9 mouse cellular contexts compared by ENCODE assay signal in genomic region chr7:48959316-48959661, GRCm38 (mm10). TPM values are rescaled to one million over a fixed set of nuclear protein-coding genes. Genes with fewer than 3 reads are reported as not detected.
A peak's percentile ranks its signal among the peaks of the same experiment; 100 is the strongest.
DNase-seq lines count a peak whose midpoint lies in the region; ATAC-seq and TF ChIP-seq lines count a peak whose summit lies in the region.
"Had no signal": no experiment of that assay in that cellular context is flagged by ENCODE, and none has a peak within 500 bp of the region (broad histone marks: within the 10 kb centered on the region; RNA-seq: fewer than 3 reads in every experiment).

No protein-coding gene starts in this region.

- no peak overlapping the region for H3K27ac ChIP-seq in heart, embryonic 16.5 days (ENCODE audit: low read length)
- peak overlapping the region; percentile 17; the same call in 1 of the 2 replicates for H3K27ac ChIP-seq in forebrain, embryonic 16.5 days (ENCODE audit: low read length)
- H3K27ac ChIP-seq in midbrain, embryonic 11.5 days (ENCODE audit: low read depth, low read length): peak overlapping the region; percentile 35; the same call in 1 of the 2 replicates

- no peak overlapping the region for H3K9ac ChIP-seq in heart, embryonic 16.5 days (ENCODE audit: low read length)
- H3K9ac ChIP-seq in forebrain, embryonic 16.5 days (replicated peaks; ENCODE audit: low read depth, low read length): peak overlapping the region; percentile 61
- peak overlapping the region; percentile 80 for H3K9ac ChIP-seq in midbrain, embryonic 11.5 days (ENCODE audit: low read length)

- no peak for TF ChIP-seq POLR2A in brain, embryonic 14.5 days (IDR thresholded peaks at IDR 0.05; ENCODE audit: borderline replicate concordance, extremely low read depth, insufficient read depth, insufficient read length, poor library complexity, severe bottlenecking)

- no peak for DNase-seq in heart, adult 9 months (ENCODE audit: low spot score in 2 of 2)
- DNase-seq in brain, embryonic 14.5 days (ENCODE audit: low read depth): peak; percentile 59
- no peak for DNase-seq in midbrain, embryonic 11.5 days (ENCODE audit: low spot score, missing footprints)
- no peak for DNase-seq in gastrocnemius, postnatal 25 days
- no peak for DNase-seq in adrenal gland, postnatal 10 days
- DNase-seq in embryo, embryonic 10.5 days (ENCODE audit: low spot score): no peak

- TF ChIP-seq CTCF in brain, embryonic 14.5 days (IDR thresholded peaks at IDR 0.05; ENCODE audit: borderline replicate concordance, extremely low read depth, insufficient read depth, insufficient read length): no peak

- H3K4me3 ChIP-seq in heart, embryonic 16.5 days (ENCODE audit: low read length): peak overlapping the region; percentile 33
- H3K4me3 ChIP-seq in forebrain, embryonic 16.5 days (replicated peaks; ENCODE audit: low read length): peak overlapping the region; percentile 65
- H3K4me3 ChIP-seq in midbrain, embryonic 11.5 days (ENCODE audit: low read depth, low read length): peak overlapping the region; percentile 70

- H3K36me3 ChIP-seq in heart, embryonic 16.5 days (ENCODE audit: control insufficient read depth, insufficient read depth): no peaks in the 10 kb centered on the region
- H3K36me3 ChIP-seq in forebrain, embryonic 16.5 days (ENCODE audit: control insufficient read depth, insufficient read depth): no peaks in the 10 kb centered on the region
- H3K36me3 ChIP-seq in midbrain, embryonic 11.5 days (ENCODE audit: control insufficient read depth, insufficient read depth, low read length): no peaks in the 10 kb centered on the region; the same call in 1 of the 2 replicates
- H3K36me3 ChIP-seq: G1E had no signal

- peaks cover 58% of the 10 kb centered on the region for H3K27me3 ChIP-seq in heart, embryonic 16.5 days (ENCODE audit: control insufficient read depth, insufficient read depth, low read length)
- H3K27me3 ChIP-seq in forebrain, embryonic 16.5 days (replicated peaks; ENCODE audit: control insufficient read depth, insufficient read depth, low read length): peaks cover 45% of the 10 kb centered on the region
- H3K27me3 ChIP-seq in midbrain, embryonic 11.5 days (ENCODE audit: control insufficient read depth, insufficient read depth, low read length): peaks cover 17% of the 10 kb centered on the region

- H3K4me1 ChIP-seq in heart, embryonic 16.5 days (ENCODE audit: control insufficient read depth, insufficient read depth, low read length): peaks cover 9% of the 10 kb centered on the region
- H3K4me1 ChIP-seq in forebrain, embryonic 16.5 days (replicated peaks; ENCODE audit: control insufficient read depth, insufficient read depth, low read length): peaks cover 28% of the 10 kb centered on the region
- H3K4me1 ChIP-seq in midbrain, embryonic 11.5 days (ENCODE audit: control insufficient read depth, insufficient read depth, low read length): peaks cover 46% of the 10 kb centered on the region

- H3K9me3 ChIP-seq in heart, embryonic 16.5 days (replicated peaks; ENCODE audit: control insufficient read depth, low read length): no peaks in the 10 kb centered on the region
- H3K9me3 ChIP-seq in forebrain, embryonic 16.5 days (ENCODE audit: control insufficient read depth, low read length): no peaks in the 10 kb centered on the region
- H3K9me3 ChIP-seq in midbrain, embryonic 11.5 days (ENCODE audit: control insufficient read depth, low read length): no peaks in the 10 kb centered on the region

- WGBS in heart, embryonic 16.5 days: 21% methylated on average over 13 of the region's 13 CpGs
- WGBS in forebrain, embryonic 16.5 days: 6% methylated on average over 13 of the region's 13 CpGs
- 7% methylated on average over 13 of the region's 13 CpGs for WGBS in midbrain, embryonic 11.5 days

- peak overlapping the region; percentile 61 for H3K4me2 ChIP-seq in heart, embryonic 16.5 days (ENCODE audit: low read depth, low read length)
- H3K4me2 ChIP-seq in forebrain, embryonic 16.5 days (ENCODE audit: low read length): peak overlapping the region; percentile 92
- H3K4me2 ChIP-seq in midbrain, embryonic 11.5 days: peak overlapping the region; percentile 81

- ATAC-seq in heart, embryonic 16.5 days (replicated peaks; ENCODE audit: extremely low read depth, insufficient read depth, low FRiP score): no peak
- ATAC-seq in forebrain, embryonic 16.5 days: peak; percentile 39
- peak; percentile 22 for ATAC-seq in midbrain, embryonic 11.5 days (ENCODE audit: low FRiP score)

RNA-seq across cellular contexts. Expression of gene Nav2, which starts 50.8 kb away (rescaled TPM):
- 33.9 and 34.2 TPM in 2 replicates for polyA plus RNA-seq in heart, embryonic 16.5 days (2015; fragmentation: Nextera tagmentation; extraction: Ambion mirVana)
- 10.1 and 28.3 TPM in 2 replicates for polyA plus RNA-seq in brain, embryonic 14.5 days (2012; rRNA removed)
- polyA plus RNA-seq in forebrain, embryonic 16.5 days (2015; fragmentation: Nextera tagmentation; extraction: Ambion mirVana): 22.0 and 35.2 TPM in 2 replicates
- polyA plus RNA-seq in midbrain, embryonic 11.5 days (2014; fragmentation: Nextera tagmentation; extraction: Ambion mirVana): 15.9 and 17.4 TPM in 2 replicates
- 10 to 100 TPM; 29.5 to 30.0 TPM for total RNA-seq in gastrocnemius, postnatal 25 days (2021)
- 10 to 100 TPM; 12.2 to 25.6 TPM for total RNA-seq in adrenal gland, postnatal 10 days (2021)
- polyA plus RNA-seq: G1E had no signal
